Mouse (Mus musculus): ENCODE results near the gene Ercc2. TPM values are rescaled to one million over a fixed set of nuclear protein-coding genes. Genes with fewer than 3 reads are reported as not detected.

The Ercc2 gene
- polyA plus RNA-seq, 1 experiment from 2014 or later, result 6.2 TPM

DNA sequence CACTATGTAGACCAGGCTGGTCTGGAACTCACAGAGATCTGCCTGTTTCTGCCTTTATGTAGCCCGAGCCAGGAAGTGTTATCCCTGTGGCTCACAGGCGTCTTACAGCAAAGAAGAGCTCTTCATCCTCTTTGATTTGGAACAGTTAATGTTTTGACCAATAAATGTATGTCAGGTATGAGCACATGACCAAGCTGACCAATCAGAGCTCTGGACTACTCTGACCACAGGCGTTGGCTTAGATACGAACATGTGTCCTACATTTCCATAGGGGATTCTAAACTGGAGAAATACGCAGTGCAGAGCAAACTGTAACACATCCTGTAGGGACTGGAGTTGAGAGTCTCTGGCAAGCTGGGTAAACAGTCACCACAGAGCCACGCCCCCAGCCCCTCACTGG, 45.1 kb downstream of the Ercc2 start:
- no peak overlapping the region for H3K4me3 ChIP-seq (ENCODE audit: low read depth, low read length)
- H3K4me2 ChIP-seq (replicated peaks; ENCODE audit: low read depth), result no peak overlapping the region
- H3K27me3 ChIP-seq (replicated peaks; ENCODE audit: control insufficient read depth, insufficient read depth, low read length), result no peaks in the 10 kb centered on the region
- H3K9me3 ChIP-seq (ENCODE audit: control insufficient read depth), result no peaks in the 10 kb centered on the region
- no peak for ATAC-seq
- no peaks in the 10 kb centered on the region for H3K4me1 ChIP-seq (replicated peaks; ENCODE audit: control insufficient read depth, insufficient read depth, low read length)
- H3K9ac ChIP-seq (ENCODE audit: low read depth, low read length), result no peak overlapping the region
- H3K27ac ChIP-seq (ENCODE audit: low read depth, low read length), result no peak overlapping the region
- peaks cover 67% of the 10 kb centered on the region for H3K36me3 ChIP-seq (ENCODE audit: control insufficient read depth, insufficient read depth)
- TF ChIP-seq CTCF (IDR thresholded peaks at IDR 0.05; ENCODE audit: low read depth), result no peak
- WGBS, result 89% methylated on average over 6 of the region's 6 CpGs

- no peak overlapping the region for H3K4me2 ChIP-seq (replicated peaks; ENCODE audit: low read depth)
- H3K27ac ChIP-seq (ENCODE audit: low read depth, low read length), result no peak overlapping the region
- H3K9ac ChIP-seq (ENCODE audit: low read depth, low read length), result no peak overlapping the region
- H3K4me3 ChIP-seq (ENCODE audit: low read depth, low read length), result no peak overlapping the region
- peaks cover 79% of the 10 kb centered on the region for H3K36me3 ChIP-seq (ENCODE audit: control insufficient read depth, insufficient read depth)
- TF ChIP-seq CTCF (IDR thresholded peaks at IDR 0.05; ENCODE audit: low read depth), result no peak
- no peaks in the 10 kb centered on the region for H3K9me3 ChIP-seq (ENCODE audit: control insufficient read depth)
- H3K27me3 ChIP-seq (replicated peaks; ENCODE audit: control insufficient read depth, insufficient read depth, low read length), result no peaks in the 10 kb centered on the region
- H3K4me1 ChIP-seq (replicated peaks; ENCODE audit: control insufficient read depth, insufficient read depth, low read length), result no peaks in the 10 kb centered on the region
- ATAC-seq, result no peak
- 80% methylated on average over 15 of the region's 15 CpGs for WGBS
Observed at GRCm38 (mm10) chr7:19427999-19428650, 46.3 kb downstream of the Ercc2 start.

- Histone ChIP-seq H3K27ac (ENCODE audit: low read depth, low read length) (no peak overlapping the region), H3K9ac (ENCODE audit: low read depth, low read length) (no peak overlapping the region), H3K9me3 (ENCODE audit: control insufficient read depth) (no peaks in the 10 kb centered on the region), H3K4me2 (replicated peaks; ENCODE audit: low read depth) (no peak overlapping the region), H3K4me1 (replicated peaks; ENCODE audit: control insufficient read depth, insufficient read depth, low read length) (no peaks in the 10 kb centered on the region), H3K36me3 (ENCODE audit: control insufficient read depth, insufficient read depth) (peaks cover 95% of the 10 kb centered on the region), H3K27me3 (replicated peaks; ENCODE audit: control insufficient read depth, insufficient read depth, low read length) (no peaks in the 10 kb centered on the region), H3K4me3 (ENCODE audit: low read depth, low read length) (no peak overlapping the region)
- no peak for ATAC-seq
- TF ChIP-seq CTCF (IDR thresholded peaks at IDR 0.05; ENCODE audit: low read depth), result no peak
- WGBS, result 76% methylated on average over 8 of the region's 8 CpGs
Observed at GRCm38 (mm10) chr7:19429726-19430125, 47.9 kb downstream of the Ercc2 start.

DNA sequence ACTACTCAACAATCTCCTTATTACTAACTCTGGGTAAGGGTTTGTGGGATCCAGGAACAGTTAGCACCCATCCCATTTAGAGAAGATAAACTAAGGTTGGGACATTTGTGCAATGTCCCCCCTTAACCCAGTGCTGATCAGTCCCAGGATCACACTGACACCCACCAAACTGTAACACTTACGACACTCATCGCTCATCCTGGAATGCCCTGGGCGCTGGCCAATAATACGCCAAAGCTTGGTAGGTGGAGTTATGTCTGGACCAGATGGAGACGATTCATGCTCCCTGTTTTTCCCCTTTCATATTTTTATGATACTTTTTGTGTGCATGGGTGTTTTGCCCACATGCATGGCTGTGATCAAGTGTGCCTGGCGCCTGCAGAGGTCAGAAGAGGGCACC, 48.6 kb downstream of the Ercc2 start:
- Histone ChIP-seq H3K4me2 (replicated peaks; ENCODE audit: low read depth) (no peak overlapping the region), H3K27ac (ENCODE audit: low read depth, low read length) (no peak overlapping the region), H3K9ac (ENCODE audit: low read depth, low read length) (no peak overlapping the region), H3K9me3 (ENCODE audit: control insufficient read depth) (no peaks in the 10 kb centered on the region), H3K27me3 (replicated peaks; ENCODE audit: control insufficient read depth, insufficient read depth, low read length) (no peaks in the 10 kb centered on the region), H3K4me1 (replicated peaks; ENCODE audit: control insufficient read depth, insufficient read depth, low read length) (no peaks in the 10 kb centered on the region), H3K4me3 (ENCODE audit: low read depth, low read length) (no peak overlapping the region), H3K36me3 (ENCODE audit: control insufficient read depth, insufficient read depth) (peaks cover 98% of the 10 kb centered on the region)
- WGBS, result 88% methylated on average over 6 of the region's 6 CpGs
- no peak for TF ChIP-seq CTCF (IDR thresholded peaks at IDR 0.05; ENCODE audit: low read depth)
- ATAC-seq, result no peak

DNA sequence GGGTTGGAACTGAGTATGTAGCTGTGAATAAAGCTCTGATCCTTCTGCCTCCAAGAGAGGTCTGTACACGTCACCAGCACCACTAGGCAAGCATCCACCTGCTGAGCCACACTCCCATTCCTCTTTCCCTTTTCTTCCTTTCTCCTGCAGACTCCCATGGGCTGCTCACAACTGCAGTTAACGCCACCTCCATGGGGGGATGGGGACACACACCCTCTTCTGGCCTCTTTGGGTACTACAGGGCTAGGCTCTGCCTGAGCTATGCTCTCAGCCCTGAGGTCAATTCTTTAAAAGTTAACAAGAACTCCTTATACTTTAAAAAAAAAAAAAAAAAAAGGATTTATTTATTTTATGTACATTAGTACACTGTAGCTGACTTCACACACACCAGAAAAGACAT, 50.7 kb downstream of the Ercc2 start:
- Histone ChIP-seq H3K9ac (ENCODE audit: low read depth, low read length) (no peak overlapping the region), H3K27ac (ENCODE audit: low read depth, low read length) (no peak overlapping the region), H3K4me3 (ENCODE audit: low read depth, low read length) (no peak overlapping the region), H3K4me2 (replicated peaks; ENCODE audit: low read depth) (no peak overlapping the region), H3K36me3 (ENCODE audit: control insufficient read depth, insufficient read depth) (peaks cover 98% of the 10 kb centered on the region), H3K9me3 (ENCODE audit: control insufficient read depth) (no peaks in the 10 kb centered on the region), H3K4me1 (replicated peaks; ENCODE audit: control insufficient read depth, insufficient read depth, low read length) (no peaks in the 10 kb centered on the region), H3K27me3 (replicated peaks; ENCODE audit: control insufficient read depth, insufficient read depth, low read length) (no peaks in the 10 kb centered on the region)
- 100% methylated on average over 2 of the region's 2 CpGs for WGBS
- TF ChIP-seq CTCF (IDR thresholded peaks at IDR 0.05; ENCODE audit: low read depth), result peak; percentile 38
- no peak for ATAC-seq

DNA sequence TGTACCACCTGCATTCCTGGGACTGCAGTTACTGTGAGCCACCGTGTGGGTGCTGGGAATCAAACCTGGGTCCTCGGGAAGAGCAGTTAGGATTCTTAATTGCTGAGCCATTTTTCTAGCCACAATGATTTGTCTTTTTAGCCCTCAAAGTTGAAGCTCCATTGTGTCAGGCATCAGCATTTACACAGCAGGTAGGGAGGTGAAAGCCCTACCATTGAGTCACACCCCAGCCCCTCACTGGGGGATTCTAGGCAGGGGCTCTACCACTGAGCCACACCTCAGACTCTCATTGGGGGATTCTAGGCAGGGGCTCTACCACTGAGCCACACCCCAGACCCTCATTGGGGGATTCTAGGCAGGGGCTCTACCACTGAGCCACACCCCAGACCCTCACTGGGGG, 54.5 kb downstream of the Ercc2 start:
- ATAC-seq, result no peak
- no peak overlapping the region for H3K27ac ChIP-seq (ENCODE audit: low read depth, low read length)
- H3K27me3 ChIP-seq (replicated peaks; ENCODE audit: control insufficient read depth, insufficient read depth, low read length), result no peaks in the 10 kb centered on the region
- no peak for TF ChIP-seq CTCF (IDR thresholded peaks at IDR 0.05; ENCODE audit: low read depth)
- H3K4me3 ChIP-seq (ENCODE audit: low read depth, low read length), result no peak overlapping the region
- 96% methylated on average over 2 of the region's 2 CpGs for WGBS
- no peak overlapping the region for H3K4me2 ChIP-seq (replicated peaks; ENCODE audit: low read depth)
- H3K9ac ChIP-seq (ENCODE audit: low read depth, low read length), result no peak overlapping the region
- peaks cover 87% of the 10 kb centered on the region for H3K36me3 ChIP-seq (ENCODE audit: control insufficient read depth, insufficient read depth)
- H3K9me3 ChIP-seq (ENCODE audit: control insufficient read depth), result no peaks in the 10 kb centered on the region
- H3K4me1 ChIP-seq (replicated peaks; ENCODE audit: control insufficient read depth, insufficient read depth, low read length), result no peaks in the 10 kb centered on the region

DNA sequence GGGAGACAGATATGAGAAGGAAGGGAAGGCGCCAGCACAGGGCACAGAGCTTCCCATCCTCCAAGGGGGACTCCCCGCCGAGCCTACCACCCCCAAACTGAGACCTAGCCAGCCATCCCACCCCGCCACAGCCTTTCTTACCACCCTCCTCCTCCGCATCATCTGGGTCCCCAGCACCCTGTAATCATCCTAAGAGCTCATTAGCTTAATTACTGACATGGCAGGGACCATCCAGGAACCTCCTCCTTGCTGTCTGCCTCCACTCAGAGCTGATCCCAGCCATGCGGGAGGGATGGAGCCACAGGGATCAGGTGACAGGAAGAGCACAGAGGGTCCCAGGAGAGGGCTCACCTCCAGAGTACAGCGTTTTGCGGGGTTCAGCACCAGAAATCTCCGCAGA, 55.2 kb downstream of the Ercc2 start:
- Histone ChIP-seq H3K27me3 (replicated peaks; ENCODE audit: control insufficient read depth, insufficient read depth, low read length) (no peaks in the 10 kb centered on the region), H3K36me3 (ENCODE audit: control insufficient read depth, insufficient read depth) (peaks cover 87% of the 10 kb centered on the region), H3K4me3 (ENCODE audit: low read depth, low read length) (no peak overlapping the region), H3K9me3 (ENCODE audit: control insufficient read depth) (no peaks in the 10 kb centered on the region), H3K27ac (ENCODE audit: low read depth, low read length) (no peak overlapping the region), H3K4me1 (replicated peaks; ENCODE audit: control insufficient read depth, insufficient read depth, low read length) (no peaks in the 10 kb centered on the region), H3K9ac (ENCODE audit: low read depth, low read length) (no peak overlapping the region), H3K4me2 (replicated peaks; ENCODE audit: low read depth) (no peak overlapping the region)
- TF ChIP-seq CTCF (IDR thresholded peaks at IDR 0.05; ENCODE audit: low read depth), result no peak
- no peak for ATAC-seq
- 88% methylated on average over 9 of the region's 9 CpGs for WGBS
